Mouse (Mus musculus) lung, embryonic 14.5 days (tissue): Measurements from ENCODE around the gene Gm47996. TPM values are rescaled to one million over a fixed set of nuclear protein-coding genes. Genes with fewer than 3 reads are reported as not detected.
A peak's percentile ranks its signal among the peaks of the same experiment; 100 is the strongest.
"Not testable (repeated sequence)": the region's sequence is repeated elsewhere in the genome, so short reads cannot be mapped to it uniquely, and the experiment has no call there.

Experiments used
- ATAC-seq: fragments of 200-750 bp; cut with Nextera tagmentation; 2 replicates; pipeline ENCODE4 v1.8.0; 2017; ENCODE audit warnings: mild to moderate bottlenecking, moderate TSS enrichment, moderate library complexity; ENCODE audit not compliant: insufficient read depth
- DNase-seq: peaks from one replicate; pipeline ENCODE4 v3.0.0-alpha.2; 2015
- H3K27ac ChIP-seq: fragments of 300-500 bp; sonication (generic); 2 replicates; pipeline ENCODE4 v1.5.1; 2014; ENCODE audit warnings: low read depth, mild to moderate bottlenecking, moderate library complexity
- H3K27me3 ChIP-seq: fragments of 300-500 bp; sonication (generic); 2 replicates; pipeline ENCODE4 v1.6.1; 2014; ENCODE audit warnings: low read length, control low read depth; ENCODE audit not compliant: insufficient read depth
- H3K36me3 ChIP-seq: fragments of 300-500 bp; sonication (generic); 2 replicates; pipeline ENCODE4 v1.6.1; 2014; ENCODE audit warnings: control low read depth; ENCODE audit not compliant: insufficient read depth
- H3K4me1 ChIP-seq: fragments of 300-500 bp; sonication (generic); 2 replicates; pipeline ENCODE4 v1.6.1; 2014; ENCODE audit warnings: antibody characterized with exemption, control low read depth; ENCODE audit not compliant: insufficient read depth
- H3K4me2 ChIP-seq: fragments of 300-500 bp; sonication (generic); 2 replicates; pipeline ENCODE4 v1.6.1; 2014; ENCODE audit warnings: mild to moderate bottlenecking
- H3K4me3 ChIP-seq: fragments of 300-500 bp; sonication (generic); 2 replicates; pipeline ENCODE4 v1.5.1; 2014; ENCODE audit warnings: low read depth, low read length
- H3K9ac ChIP-seq: fragments of 300-500 bp; sonication (generic); 2 replicates; pipeline ENCODE4 v1.6.1; 2014
- H3K9me3 ChIP-seq: fragments of 300-500 bp; sonication (generic); 2 replicates; pipeline ENCODE4 v1.6.1; 2016; ENCODE audit warnings: low read depth, low read length, control low read depth
- CTCF ChIP-seq: IDR thresholded peaks from 2 replicates; pipeline ENCODE4 v1.5.1; 2016; ENCODE audit warnings: antibody characterized with exemption, low read depth
- whole genome bisulfite sequencing: fragments of 180-500 bp; shearing (Covaris S2); extraction: QIAGEN DNeasy Blood & Tissue Kit; methylation state at CpG from one replicate; pipeline ENCODE4 v1.1.7; 2014; 5-methylcytosine and 5-hydroxymethylcytosine counted together
- polyA plus RNA-seq: library from polyadenylated mRNA; unstranded; fragments of >200 nt; fragmentation: Nextera tagmentation; extraction: Ambion mirVana; gene quantifications from 2 replicates; pipeline ENCODE4 v1.2.1, GENCODE M21; 2014

The Gm47996 gene
- polyA plus RNA-seq, 1 experiment from 2014 or later = not detected

GRCm38 (mm10) chr1:151177937-151178271 lies 32.0 kb upstream of the Gm47996 start:
- Histone ChIP-seq H3K4me2 (peak overlapping the region; percentile 52), H3K9me3 (no peaks in the 10 kb centered on the region), H3K27me3 (no peaks in the 10 kb centered on the region), H3K4me1 (no peaks in the 10 kb centered on the region), H3K27ac (no peak overlapping the region), H3K36me3 (no peaks in the 10 kb centered on the region), H3K9ac (no peak overlapping the region), H3K4me3 (peak overlapping the region; percentile 14; the same call in 1 of the 2 replicates)
- ATAC-seq = peak; percentile 38; the same call in 1 of the 2 replicates
- TF ChIP-seq CTCF = no peak
- DNase-seq = no peak
- 20% methylated on average over 4 of the region's 4 CpGs for WGBS

- DNase-seq = no peak
- Histone ChIP-seq H3K4me2 (no peak overlapping the region), H3K36me3 (no peaks in the 10 kb centered on the region), H3K4me1 (no peaks in the 10 kb centered on the region), H3K9me3 (no peaks in the 10 kb centered on the region), H3K27ac (no peak overlapping the region), H3K4me3 (no peak overlapping the region), H3K9ac (no peak overlapping the region), H3K27me3 (no peaks in the 10 kb centered on the region)
- TF ChIP-seq CTCF = no peak
- ATAC-seq = no peak
- WGBS = 57% methylated on average over 2 of the region's 2 CpGs
These were observed 31.3 kb upstream of the Gm47996 start for GRCm38 (mm10) chr1:151178505-151179083.

GRCm38 (mm10) chr1:151180167-151180566 lies 29.8 kb upstream of the Gm47996 start:
- no peaks in the 10 kb centered on the region for H3K9me3 ChIP-seq

GRCm38 (mm10) chr1:151182266-151182665 lies 27.7 kb upstream of the Gm47996 start, which contains the start of gene Gm47985:
TSS of gene Gm47985 (plus strand) at chr1:151182537.
- WGBS = no CpG with 5 or more reads among the region's 7 CpGs
- H3K27me3 ChIP-seq, DNase-seq: not testable (repeated sequence)

More at GRCm38 (mm10) chr1:151180167-151180566, 29.8 kb upstream of the Gm47996 start:
- no peak overlapping the region for H3K9ac ChIP-seq
- DNase-seq = no peak
- TF ChIP-seq CTCF = no peak
- 68% methylated on average over 2 of the region's 2 CpGs for WGBS
- no peak for ATAC-seq
- H3K27me3 ChIP-seq = no peaks in the 10 kb centered on the region
- no peak overlapping the region for H3K4me2 ChIP-seq
- H3K27ac ChIP-seq = no peak overlapping the region
- H3K4me1 ChIP-seq = no peaks in the 10 kb centered on the region
- H3K4me3 ChIP-seq = no peak overlapping the region
- no peaks in the 10 kb centered on the region for H3K36me3 ChIP-seq

GRCm38 (mm10) chr1:151186186-151186585 lies 23.7 kb upstream of the Gm47996 start:
- DNase-seq, H3K4me1 ChIP-seq, H3K27me3 ChIP-seq, H3K9me3 ChIP-seq, H3K27ac ChIP-seq, H3K36me3 ChIP-seq, H3K4me3 ChIP-seq, H3K9ac ChIP-seq, ATAC-seq, H3K4me2 ChIP-seq: not testable (repeated sequence)
- WGBS = 68% methylated on average over 3 of the region's 3 CpGs

More at GRCm38 (mm10) chr1:151182266-151182665, 27.7 kb upstream of the Gm47996 start, which contains the start of gene Gm47985:
- H3K4me1 ChIP-seq, H3K4me3 ChIP-seq, H3K36me3 ChIP-seq, H3K9me3 ChIP-seq, ATAC-seq, H3K9ac ChIP-seq, H3K27ac ChIP-seq, H3K4me2 ChIP-seq: not testable (repeated sequence)

GRCm38 (mm10) chr1:151186879-151187424 lies 23.0 kb upstream of the Gm47996 start:
- not testable (repeated sequence) for H3K9ac ChIP-seq, ATAC-seq, H3K4me1 ChIP-seq, DNase-seq, H3K4me3 ChIP-seq, H3K4me2 ChIP-seq, H3K36me3 ChIP-seq, H3K27ac ChIP-seq, H3K9me3 ChIP-seq, H3K27me3 ChIP-seq
- WGBS = 67% methylated on average over 4 of the region's 4 CpGs

- WGBS = 82% methylated on average over 4 of the region's 4 CpGs
- DNase-seq (no peak), ATAC-seq (no peak)
These were observed 21.5 kb upstream of the Gm47996 start for GRCm38 (mm10) chr1:151188469-151188868.

GRCm38 (mm10) chr1:151192075-151192474 lies 17.9 kb upstream of the Gm47996 start, which contains the start of gene Gm8947:
TSS of gene Gm8947 (plus strand) at chr1:151192376.
- H3K9me3 ChIP-seq, ATAC-seq, H3K36me3 ChIP-seq, DNase-seq, H3K4me2 ChIP-seq, H3K4me1 ChIP-seq, H3K4me3 ChIP-seq, H3K9ac ChIP-seq, H3K27ac ChIP-seq, H3K27me3 ChIP-seq: not testable (repeated sequence)
- WGBS = no CpG with 5 or more reads among the region's 7 CpGs

More at GRCm38 (mm10) chr1:151188469-151188868, 21.5 kb upstream of the Gm47996 start:
- no peaks in the 10 kb centered on the region for H3K4me1 ChIP-seq
- no peaks in the 10 kb centered on the region for H3K36me3 ChIP-seq
- no peak overlapping the region for H3K4me3 ChIP-seq
- no peak overlapping the region for H3K4me2 ChIP-seq
- no peak for TF ChIP-seq CTCF
- no peaks in the 10 kb centered on the region for H3K27me3 ChIP-seq
- H3K9me3 ChIP-seq = no peaks in the 10 kb centered on the region
- no peak overlapping the region for H3K9ac ChIP-seq
- no peak overlapping the region for H3K27ac ChIP-seq

GRCm38 (mm10) chr1:151192739-151193138 lies 17.2 kb upstream of the Gm47996 start:
- H3K36me3 ChIP-seq, H3K27ac ChIP-seq, ATAC-seq, H3K4me2 ChIP-seq, H3K9ac ChIP-seq, H3K4me1 ChIP-seq, H3K9me3 ChIP-seq, DNase-seq, H3K27me3 ChIP-seq, H3K4me3 ChIP-seq: not testable (repeated sequence)
- 93% methylated on average over 14 of the region's 15 CpGs for WGBS

GRCm38 (mm10) chr1:151195986-151196385 lies 13.9 kb upstream of the Gm47996 start:
- 66% methylated on average over 4 of the region's 4 CpGs for WGBS

More at GRCm38 (mm10) chr1:151195986-151196385, 13.9 kb upstream of the Gm47996 start:
- H3K36me3 ChIP-seq, H3K4me3 ChIP-seq, H3K4me1 ChIP-seq, ATAC-seq, H3K9me3 ChIP-seq, H3K9ac ChIP-seq, H3K27me3 ChIP-seq, H3K4me2 ChIP-seq, H3K27ac ChIP-seq, DNase-seq: not testable (repeated sequence)
